Mouse (Mus musculus): ENCODE measurements around the gene Zfp280d.

DNA sequence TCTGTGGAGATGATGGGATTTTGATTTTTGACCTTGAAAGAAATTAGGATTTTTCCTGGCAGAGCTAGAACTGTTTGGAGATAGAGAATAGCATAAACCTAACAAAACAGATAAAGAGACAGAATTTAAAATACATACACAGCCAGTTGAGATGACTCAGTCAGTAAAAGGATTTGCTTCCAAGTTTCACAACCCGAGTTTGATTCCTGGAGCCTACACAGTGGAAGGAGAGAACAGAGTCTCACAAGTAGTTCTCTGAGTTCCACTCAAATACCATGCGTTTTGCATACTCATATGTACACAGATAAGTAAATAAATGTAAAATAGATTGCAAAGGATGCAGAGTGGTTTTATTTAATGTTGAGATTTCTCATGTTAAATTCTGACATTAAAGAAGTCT, 35.1 kb downstream of the Zfp280d start:
- no peak for TF ChIP-seq MAFK (IDR thresholded peaks at IDR 0.05; ENCODE audit: insufficient read depth, low read depth, low read length)
- TF ChIP-seq CHD2 (IDR thresholded peaks at IDR 0.05; ENCODE audit: low read depth, low read length): no peak
- no peak for TF ChIP-seq HCFC1 (IDR thresholded peaks at IDR 0.05; ENCODE audit: borderline replicate concordance, insufficient read depth, low read length)
- no peak for TF ChIP-seq ZNF384 (IDR thresholded peaks at IDR 0.05; ENCODE audit: low read depth, low read length)
